8 mouse cellular contexts compared by ENCODE assay signal in genomic region chr17:83873363-83874141, GRCm38 (mm10). TPM values are rescaled to one million over a fixed set of nuclear protein-coding genes. Genes with fewer than 3 reads are reported as not detected.
DNase-seq lines count a peak whose midpoint lies in the region; ATAC-seq and TF ChIP-seq lines count a peak whose summit lies in the region.

No protein-coding gene starts in this region.

- TF ChIP-seq CTCF in stomach, postnatal 0 days (IDR thresholded peaks at IDR 0.05; ENCODE audit: low read depth), result no peak

- H3K9ac ChIP-seq in stomach, postnatal 0 days (ENCODE audit: low read length), result 0 out of 2 replicates have a peak overlapping the region, but pooled peaks have one; percentile 13

- peak overlapping the region; percentile 81 for H3K27ac ChIP-seq in limb, embryonic 10.5 days
- peak overlapping the region; percentile 75 for H3K27ac ChIP-seq in stomach, postnatal 0 days (replicated peaks)

- peaks cover 22% of the 10 kb centered on the region for H3K4me1 ChIP-seq in limb, embryonic 10.5 days
- H3K4me1 ChIP-seq in stomach, postnatal 0 days (replicated peaks; ENCODE audit: control insufficient read depth, insufficient read depth), result no peaks in the 10 kb centered on the region

- no peaks in the 10 kb centered on the region for H3K9me3 ChIP-seq in limb, embryonic 10.5 days (replicated peaks)
- no peaks in the 10 kb centered on the region for H3K9me3 ChIP-seq in stomach, postnatal 0 days (ENCODE audit: control insufficient read depth, low read length)

- ATAC-seq in stomach, postnatal 0 days (ENCODE audit: low FRiP score, low TSS enrichment), result peak; percentile 45; the same call in 1 of the 2 replicates
- no peak for ATAC-seq in megakaryocyte-erythroid progenitor cell, adult 5-6 weeks (replicated peaks; ENCODE audit: low FRiP score, low TSS enrichment, poor library complexity, severe bottlenecking)

- no peak overlapping the region for H3K4me3 ChIP-seq in limb, embryonic 10.5 days
- no peak overlapping the region for H3K4me3 ChIP-seq in stomach, postnatal 0 days (ENCODE audit: low read depth, low read length)

- DNase-seq in urinary bladder, postnatal 25 days (ENCODE audit: low spot score), result peak; percentile 51
- no peak for DNase-seq in urinary bladder, postnatal 10 days (ENCODE audit: low spot score)
- peak; percentile 89 to 92 for DNase-seq in heart, adult 9 months (ENCODE audit: low spot score in 2 of 2)
- no peak for DNase-seq in limb, embryonic 10.5 days (ENCODE audit: low spot score)
- DNase-seq in stomach, postnatal 0 days (ENCODE audit: low spot score), result no peak
- no peak for DNase-seq in thymus, postnatal 10 days (ENCODE audit: low spot score in 2 of 2)
- DNase-seq in right cerebral cortex, postnatal 10 days (ENCODE audit: low spot score in 2 of 2), result no peak

- no peak for TF ChIP-seq EP300 in stomach, postnatal 0 days (optimal IDR thresholded peaks at IDR 0.05)

- 84% methylated on average over 19 of the region's 19 CpGs for WGBS in limb, embryonic 10.5 days
- 56% methylated on average over 19 of the region's 19 CpGs for WGBS in stomach, postnatal 0 days

- no peaks in the 10 kb centered on the region for H3K27me3 ChIP-seq in limb, embryonic 10.5 days (ENCODE audit: low read depth, poor library complexity, severe bottlenecking)
- no peaks in the 10 kb centered on the region for H3K27me3 ChIP-seq in stomach, postnatal 0 days (ENCODE audit: control insufficient read depth, insufficient read depth, low read length)

- peaks cover 2% of the 10 kb centered on the region; the same call in 1 of the 2 replicates for H3K36me3 ChIP-seq in limb, embryonic 10.5 days
- H3K36me3 ChIP-seq in stomach, postnatal 0 days (ENCODE audit: control insufficient read depth, insufficient read depth, low read length), result no peaks in the 10 kb centered on the region

- no peak overlapping the region for H3K4me2 ChIP-seq in stomach, postnatal 0 days (replicated peaks; ENCODE audit: low read depth)

RNA-seq across cellular contexts. Expression of gene Haao, which starts 25.8 kb away (rescaled TPM):
- 0.70 and 0.99 TPM in 2 replicates for polyA plus RNA-seq in limb, embryonic 10.5 days (2016; fragmentation: Nextera tagmentation; extraction: Ambion mirVana)
- 0.13 and 0.36 TPM in 2 replicates for polyA plus RNA-seq in stomach, postnatal 0 days (2015; fragmentation: Nextera tagmentation; extraction: Ambion mirVana)
- 1.6 and 3.9 TPM in 2 replicates for total RNA-seq in megakaryocyte-erythroid progenitor cell, adult 5-6 weeks (2014; fragmentation: Nextera tagmentation)
- 3.2 and 3.9 TPM in 2 replicates for total RNA-seq in megakaryocyte-erythroid progenitor cell, adult 5-6 weeks (2017)

Comparison
In these comparisons a context has a peak if more than half of its experiments do, and no peak if none do; other contexts are left out.
1. DNase-seq: peak in urinary bladder, postnatal 25 days (single experiment) and heart, adult 9 months (2 of 2); none in urinary bladder, postnatal 10 days (single experiment), limb, embryonic 10.5 days (single experiment), stomach, postnatal 0 days (single experiment), thymus, postnatal 10 days (0 of 2) and right cerebral cortex, postnatal 10 days (0 of 2).